Mouse (Mus musculus) layer of hippocampus, adult 8-10 months (tissue): ENCODE data around the gene Ap1s1. TPM values are rescaled to one million over a fixed set of nuclear protein-coding genes. Genes with fewer than 3 reads are reported as not detected.
A peak's percentile ranks its signal among the peaks of the same experiment; 100 is the strongest.

Experiments used
- DNase-seq, 2 experiments: peaks; one replicate each; pipeline ENCODE4 v3.0.0; 2022; ENCODE audit warnings: low spot score in 2 of 2
- total RNA-seq, 4 experiments: library from RNA; stranded (reverse); gene quantifications; 2 replicates each; pipeline ENCODE4 v1.2.4; 2022

Gene Ap1s1
- total RNA-seq, 4 experiments from 2014 or later = 309 to 341 (median 318) TPM

DNA sequence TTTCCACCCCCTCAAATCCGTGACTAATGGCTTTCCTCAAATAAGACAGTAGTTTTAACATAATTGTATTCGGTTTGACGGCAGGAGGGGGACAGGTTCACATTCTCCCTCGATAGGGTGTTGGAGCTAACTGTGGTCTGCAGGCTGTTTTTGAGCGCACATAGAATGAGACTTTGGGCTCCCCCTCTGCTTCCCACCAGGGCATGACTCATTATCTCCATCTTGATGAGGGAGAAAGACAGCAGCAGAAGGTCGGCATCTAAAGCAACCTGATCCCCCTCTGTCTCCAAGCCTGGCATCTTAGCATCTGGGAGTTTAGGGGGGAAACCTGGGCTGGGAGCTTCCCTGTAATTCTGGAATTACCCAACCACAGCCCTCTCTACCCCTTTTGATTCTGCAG lies 19.5 kb upstream of the Ap1s1 start:
- no peak for DNase-seq

- DNase-seq = no peak
Observed at GRCm38 (mm10) chr5:137062601-137063000, 16.7 kb upstream of the Ap1s1 start.

- DNase-seq = no peak
Observed at GRCm38 (mm10) chr5:137061809-137062481, 16.0 kb upstream of the Ap1s1 start.

- DNase-seq = no peak
Observed at GRCm38 (mm10) chr5:137054873-137055272, 8.9 kb upstream of the Ap1s1 start.

GRCm38 (mm10) chr5:137054299-137054698 lies 8.4 kb upstream of the Ap1s1 start:
- DNase-seq = no peak

DNA sequence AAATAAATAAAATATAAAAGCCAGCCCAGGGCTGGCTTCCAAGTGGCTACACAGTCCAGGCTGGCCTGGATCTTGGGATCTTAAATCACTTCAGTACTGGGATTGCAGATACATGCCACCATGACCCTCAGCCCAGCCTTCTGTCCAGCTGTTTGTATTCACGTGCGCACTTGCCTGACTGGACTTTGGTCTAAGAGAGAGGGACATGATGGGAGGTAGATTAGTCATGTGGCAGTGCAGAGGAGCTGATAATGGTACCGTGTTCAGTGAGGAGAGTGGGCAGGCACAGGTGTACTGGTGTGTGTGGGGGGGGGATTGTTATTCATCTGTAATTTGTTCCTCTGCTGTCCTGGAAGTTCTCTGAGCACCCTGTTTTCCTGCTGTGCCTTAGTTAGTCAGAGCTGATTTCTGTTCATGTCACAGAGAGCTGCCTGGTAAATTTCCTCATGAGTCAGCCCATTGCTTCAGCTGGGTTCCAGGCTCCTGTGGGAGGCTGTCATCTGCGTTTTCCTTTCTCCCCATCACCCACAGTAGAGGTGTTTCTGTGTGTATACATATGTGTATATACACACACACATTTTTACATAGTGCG lies 6.1 kb upstream of the Ap1s1 start:
- peak; percentile 65 to 71 for DNase-seq

- no peak for DNase-seq
Observed at GRCm38 (mm10) chr5:137051125-137051524, 5.2 kb upstream of the Ap1s1 start.

- no peak for DNase-seq
Observed at GRCm38 (mm10) chr5:137046991-137047390, 1.1 kb upstream of the Ap1s1 start.

- DNase-seq = no peak
Observed at GRCm38 (mm10) chr5:137046324-137046718, 386 bp upstream of the Ap1s1 start.

DNA sequence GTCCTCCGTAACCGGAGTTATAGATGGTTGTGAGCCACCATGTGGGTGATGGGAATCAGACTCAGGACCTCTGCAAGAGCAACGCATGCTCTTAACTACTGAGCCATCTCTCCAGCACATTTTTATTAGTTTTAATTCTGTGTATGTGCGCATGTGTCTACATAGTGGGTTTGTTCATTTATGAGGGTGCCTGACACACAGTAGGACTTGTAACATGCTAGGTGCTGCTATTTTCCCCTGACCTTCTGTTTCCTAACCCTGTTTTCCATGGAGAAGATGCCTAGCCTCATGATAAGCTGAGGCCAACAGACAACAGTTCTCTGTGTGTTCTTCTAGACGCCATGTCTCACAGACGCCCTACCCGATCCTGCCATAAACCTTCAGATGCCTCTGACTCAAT lies 1.9 kb downstream of the Ap1s1 start:
- no peak for DNase-seq

DNA sequence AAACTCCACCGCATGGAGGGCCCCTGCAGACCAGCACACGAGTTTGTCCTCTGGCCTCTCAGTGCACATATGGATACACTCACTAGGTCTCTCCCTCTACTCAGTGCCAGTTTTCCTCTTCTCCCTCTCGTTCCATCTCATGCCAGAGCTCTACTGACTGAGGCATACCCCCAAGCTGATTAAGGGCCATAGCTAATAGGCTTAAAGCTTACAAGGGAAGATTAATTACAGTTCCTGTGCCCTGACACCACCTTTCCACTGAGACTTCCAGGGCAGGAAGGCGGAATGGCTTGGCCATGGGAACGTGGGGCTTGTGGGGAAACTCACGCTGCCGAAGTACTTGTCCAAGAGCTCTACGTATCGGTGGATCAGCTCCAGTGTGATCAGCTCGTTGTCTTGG lies 4.5 kb downstream of the Ap1s1 start:
- no peak for DNase-seq

GRCm38 (mm10) chr5:137039453-137039852 lies 6.5 kb downstream of the Ap1s1 start:
- no peak for DNase-seq

- DNase-seq = no peak
Observed at GRCm38 (mm10) chr5:137036211-137036610, 9.7 kb downstream of the Ap1s1 start.

GRCm38 (mm10) chr5:137032641-137033074 lies 13.3 kb downstream of the Ap1s1 start:
- peak; percentile 65 to 74 for DNase-seq

DNA sequence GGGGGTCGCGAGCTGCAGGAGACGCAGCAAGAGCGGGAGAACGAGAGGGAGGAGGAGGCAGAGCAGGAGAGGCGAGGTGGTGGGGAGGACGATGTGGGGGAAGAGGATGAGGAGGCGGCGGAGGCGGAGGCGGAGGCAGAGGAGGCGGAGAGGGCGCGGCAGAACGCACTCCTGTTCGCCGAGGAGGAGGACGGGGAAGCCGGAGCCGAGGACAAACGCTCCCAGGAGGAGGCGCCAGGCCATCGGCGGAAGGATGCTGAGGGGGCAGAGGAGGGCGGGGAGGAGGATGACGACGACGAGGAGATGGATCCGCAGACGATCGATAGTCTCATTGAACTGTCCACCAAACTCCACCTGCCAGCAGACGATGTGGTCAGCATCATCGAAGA lies 13.9 kb downstream of the Ap1s1 start:
- peak in 1 of 2 experiments; percentile 60 for DNase-seq

DNA sequence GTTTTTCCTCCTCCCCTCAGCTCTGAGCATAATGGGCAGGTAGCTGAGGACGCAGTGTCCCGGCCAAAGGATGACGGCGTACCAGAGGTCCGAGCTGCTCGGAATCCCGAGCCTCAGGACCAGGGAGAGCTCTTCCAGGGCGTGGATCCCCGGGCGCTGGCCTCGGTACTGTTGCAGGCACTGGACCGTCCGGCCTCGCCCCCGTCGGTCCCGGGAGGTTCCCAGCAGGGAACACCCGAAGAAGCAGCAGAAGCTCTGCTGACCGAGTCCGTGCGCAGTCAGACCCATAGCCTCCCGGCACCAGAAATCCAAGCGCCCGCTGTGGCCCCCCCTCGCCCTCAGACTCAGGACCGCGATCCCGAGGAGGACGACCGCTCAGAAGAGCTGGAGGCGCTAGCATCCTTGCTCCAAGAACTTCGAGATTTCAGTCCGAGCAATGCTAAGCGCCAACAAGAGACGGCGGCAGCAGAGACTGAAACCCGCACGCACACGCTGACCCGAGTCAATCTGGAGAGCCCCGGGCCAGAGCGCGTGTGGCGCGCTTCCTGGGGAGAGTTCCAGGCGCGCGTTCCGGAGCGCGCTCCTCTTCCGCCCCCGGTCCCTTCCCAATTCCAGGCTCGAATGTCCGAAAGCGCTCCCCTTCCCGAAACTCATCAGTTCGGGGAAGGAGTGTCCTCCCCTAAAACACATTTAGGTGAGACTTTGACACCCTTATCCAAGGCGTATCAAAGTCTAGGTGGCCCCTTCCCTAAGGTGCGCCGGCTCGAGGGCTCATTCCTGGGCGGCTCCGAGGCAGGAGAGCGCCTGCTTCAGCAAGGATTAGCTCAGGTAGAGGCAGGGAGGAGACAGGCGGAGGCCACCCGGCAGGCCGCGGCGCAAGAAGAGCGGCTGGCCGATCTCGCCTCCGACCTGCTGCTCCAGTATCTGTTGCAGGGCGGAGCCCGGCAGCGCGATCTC lies 14.6 kb downstream of the Ap1s1 start:
- DNase-seq = no peak

GRCm38 (mm10) chr5:137030416-137030810 lies 15.5 kb downstream of the Ap1s1 start:
- DNase-seq = peak in 1 of 2 experiments; percentile 48

- peak; percentile 92 for DNase-seq
Observed at GRCm38 (mm10) chr5:137029643-137030415, 16.1 kb downstream of the Ap1s1 start.

GRCm38 (mm10) chr5:137029273-137029585 lies 16.7 kb downstream of the Ap1s1 start:
- DNase-seq = no peak

DNA sequence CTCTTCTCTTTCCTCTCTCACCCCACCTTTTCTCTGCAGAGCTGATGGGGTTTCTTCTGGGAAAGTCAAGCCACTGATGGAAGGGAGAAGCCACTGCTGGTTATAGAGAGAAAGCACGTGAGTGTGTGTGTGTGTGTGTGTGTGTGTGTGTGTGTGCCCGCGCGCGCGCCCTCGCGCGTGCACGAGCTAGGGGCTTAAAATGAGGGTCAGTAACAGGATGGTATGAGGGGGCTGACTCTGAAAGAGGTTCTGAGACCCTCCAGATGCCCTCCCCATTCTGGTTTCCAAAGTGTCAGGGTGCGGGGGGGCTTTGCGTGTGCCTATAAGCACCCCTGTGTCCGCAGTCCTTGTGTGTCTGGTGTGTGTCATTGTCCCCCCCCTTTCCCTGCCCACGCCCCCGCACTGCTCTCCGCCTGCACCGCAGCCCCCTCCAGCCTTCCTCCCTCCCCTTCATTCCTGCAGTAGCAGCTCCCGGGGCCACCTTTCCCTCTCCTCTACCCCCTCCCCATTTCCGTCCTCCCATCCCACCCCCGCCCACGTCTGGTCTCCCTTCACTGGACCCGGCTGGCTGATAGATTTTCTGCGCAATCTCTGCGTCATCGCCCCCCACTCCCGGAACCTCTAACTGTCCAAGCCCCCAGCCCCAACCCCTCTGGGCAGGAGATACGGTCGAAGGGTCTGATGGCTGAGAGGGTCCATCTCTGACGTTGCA lies 17.2 kb downstream of the Ap1s1 start:
- DNase-seq = no peak

GRCm38 (mm10) chr5:137026092-137026491 lies 19.8 kb downstream of the Ap1s1 start, which contains the start of gene Vgf:
TSS of gene Vgf (plus strand) at chr5:137026392.
- no peak for DNase-seq
